Mouse (Mus musculus) erythroblast, embryonic 14.5 days (primary cell): ENCODE data around the gene Tmem240.

Experiments
- GATA1 ChIP-seq: IDR thresholded peaks from 2 replicates; pipeline ENCODE4 v1.6.1; 2012; ENCODE audit warnings: low read length, inconsistent platforms, mixed read lengths
- TAL1 ChIP-seq: IDR thresholded peaks from 3 replicates; pipeline ENCODE4 v1.6.1; 2012; ENCODE audit warnings: low read length, inconsistent platforms, mixed read lengths

- TF ChIP-seq TAL1 (no peak), GATA1 (no peak)
These were observed 31.1 kb upstream of the Tmem240 start for GRCm38 (mm10) chr4:155703425-155703929.
